Mouse (Mus musculus) lung, embryonic 16.5 days (tissue): ENCODE measurements around the gene Rpusd1. TPM values are rescaled to one million over a fixed set of nuclear protein-coding genes. Genes with fewer than 3 reads are reported as not detected.

ENCODE experiments used
- ATAC-seq: fragments of 200-750 bp; cut with Nextera tagmentation; 2 replicates; pipeline ENCODE4 v1.8.0; 2017; ENCODE audit warnings: low read depth, mild to moderate bottlenecking, moderate library complexity
- H3K27ac ChIP-seq: fragments of 300-500 bp; sonication (generic); 2 replicates; pipeline ENCODE4 v1.5.1; 2014; ENCODE audit warnings: mild to moderate bottlenecking, control low read depth, low read length
- H3K27me3 ChIP-seq: fragments of 300-500 bp; sonication (generic); 2 replicates; pipeline ENCODE4 v1.6.1; 2014; ENCODE audit warnings: low read depth, low read length, mixed read lengths; ENCODE audit not compliant: control insufficient read depth, insufficient read depth
- H3K36me3 ChIP-seq: fragments of 300-500 bp; sonication (generic); 2 replicates; pipeline ENCODE4 v1.6.1; 2014; ENCODE audit warnings: low read length; ENCODE audit not compliant: control insufficient read depth, insufficient read depth
- H3K4me1 ChIP-seq: fragments of 300-500 bp; sonication (generic); replicated peaks from 2 replicates; pipeline ENCODE4 v1.6.1; 2014; ENCODE audit warnings: low read length, mixed read lengths; ENCODE audit not compliant: control insufficient read depth, insufficient read depth
- H3K4me2 ChIP-seq: fragments of 300-500 bp; sonication (generic); 2 replicates; pipeline ENCODE4 v1.6.1; 2014; ENCODE audit warnings: low read depth, low read length, control low read depth
- H3K4me3 ChIP-seq: fragments of 300-500 bp; sonication (generic); 2 replicates; pipeline ENCODE4 v1.5.1; 2014; ENCODE audit warnings: mild to moderate bottlenecking, low read length, control low read depth
- H3K9ac ChIP-seq: fragments of 300-500 bp; sonication (generic); 2 replicates; pipeline ENCODE4 v1.6.1; 2014; ENCODE audit warnings: low read length, control low read depth
- H3K9me3 ChIP-seq: fragments of 300-500 bp; sonication (generic); 2 replicates; pipeline ENCODE4 v1.6.1; 2016; ENCODE audit warnings: low read length; ENCODE audit not compliant: control insufficient read depth
- WGBS: fragments of 180-500 bp; shearing (Covaris S2); extraction: QIAGEN DNeasy Blood & Tissue Kit; methylation state at CpG from one replicate; pipeline ENCODE4 v1.1.7; 2014; 5-methylcytosine and 5-hydroxymethylcytosine counted together
- microRNA-seq: library from miRNA; unstranded; fragments of <30 nt; microRNA quantifications from one replicate; pipeline ENCODE4, GENCODE M21; 2016
- polyA plus RNA-seq: library from polyadenylated mRNA; unstranded; fragments of >200 nt; fragmentation: Nextera tagmentation; extraction: Ambion mirVana; gene quantifications from 2 replicates; pipeline ENCODE4 v1.2.1, GENCODE M21; 2015

Rpusd1 gene
- polyA plus RNA-seq, 1 experiment from 2014 or later = 25.0 TPM

DNA sequence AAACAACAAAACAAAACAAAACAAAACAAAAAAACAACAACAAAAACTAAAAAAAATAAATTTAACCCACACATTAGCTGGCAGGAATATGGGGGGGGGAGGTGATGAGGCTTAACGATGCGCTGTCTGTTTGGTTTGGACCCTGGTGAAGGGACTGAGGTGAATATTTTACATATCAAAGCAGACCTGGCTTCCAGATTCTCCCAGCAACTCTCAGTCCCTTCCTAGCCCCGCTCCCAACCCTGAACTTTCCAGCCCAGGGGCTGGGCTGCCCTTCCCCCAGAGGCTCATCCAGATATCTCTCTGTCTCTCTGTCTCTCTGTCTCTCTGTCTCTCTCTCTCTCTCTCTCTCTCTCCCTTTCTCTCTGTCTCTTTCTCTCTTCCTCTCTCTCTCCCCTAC is 35.1 kb downstream of the Rpusd1 start:
- Histone ChIP-seq H3K4me2 (no peak overlapping the region), H3K9ac (no peak overlapping the region), H3K9me3 (no peaks in the 10 kb centered on the region), H3K27me3 (no peaks in the 10 kb centered on the region), H3K36me3 (no peaks in the 10 kb centered on the region), H3K27ac (no peak overlapping the region), H3K4me3 (no peak overlapping the region), H3K4me1 (no peaks in the 10 kb centered on the region)
- WGBS = 51% methylated on average over 3 of the region's 3 CpGs
- no peak for ATAC-seq

DNA sequence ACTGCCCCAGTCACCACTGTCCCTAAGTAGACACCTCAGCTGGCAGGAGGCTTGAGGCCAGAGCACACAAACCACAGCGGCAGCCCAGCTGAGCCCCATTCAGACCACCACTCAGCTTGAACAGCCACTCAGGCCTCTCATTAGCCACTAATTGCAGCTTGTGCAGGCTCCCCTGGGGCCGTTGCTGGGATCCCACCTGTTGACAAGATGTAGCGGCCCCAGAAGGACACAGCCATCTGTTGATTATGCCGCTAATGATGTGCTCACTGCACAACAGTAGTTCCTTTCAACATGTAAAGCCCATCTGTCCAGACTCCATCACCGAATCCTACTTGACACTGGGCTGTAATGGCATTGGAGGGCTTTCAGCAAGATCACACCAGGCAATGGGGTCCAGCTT is 38.4 kb downstream of the Rpusd1 start:
- H3K4me3 ChIP-seq = no peak overlapping the region
- H3K9me3 ChIP-seq = no peaks in the 10 kb centered on the region
- no peak overlapping the region for H3K27ac ChIP-seq
- H3K9ac ChIP-seq = no peak overlapping the region
- no peak overlapping the region for H3K4me2 ChIP-seq
- H3K27me3 ChIP-seq = no peaks in the 10 kb centered on the region
- H3K36me3 ChIP-seq = no peaks in the 10 kb centered on the region
- 62% methylated on average over 5 of the region's 5 CpGs for WGBS
- no peaks in the 10 kb centered on the region for H3K4me1 ChIP-seq
- no peak for ATAC-seq

DNA sequence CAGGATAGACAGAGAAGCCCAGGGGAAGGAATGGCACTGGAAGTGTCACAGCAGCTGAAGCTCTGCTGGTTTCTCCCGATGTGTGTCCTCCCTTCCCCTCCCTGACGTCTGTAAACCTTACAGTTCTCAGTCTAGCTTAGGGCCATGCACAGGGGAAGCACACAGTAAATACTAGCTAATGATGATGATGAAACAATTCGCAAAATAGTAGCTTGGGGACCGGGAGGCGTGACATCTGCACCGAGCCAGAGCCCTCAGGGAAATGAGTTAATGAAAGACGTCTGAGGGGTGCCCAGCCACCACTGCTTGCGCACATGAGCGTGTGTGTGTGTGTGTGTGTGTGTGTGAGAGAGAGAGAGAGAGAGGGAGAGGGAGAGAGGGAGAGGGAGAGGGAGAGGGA is 41.9 kb downstream of the Rpusd1 start:
- no peak overlapping the region for H3K9ac ChIP-seq
- no peaks in the 10 kb centered on the region for H3K27me3 ChIP-seq
- peaks cover 3% of the 10 kb centered on the region for H3K4me1 ChIP-seq
- H3K27ac ChIP-seq = no peak overlapping the region
- WGBS = 54% methylated on average over 9 of the region's 9 CpGs
- H3K4me3 ChIP-seq = no peak overlapping the region
- H3K36me3 ChIP-seq = no peaks in the 10 kb centered on the region
- ATAC-seq = no peak
- no peak overlapping the region for H3K4me2 ChIP-seq
- H3K9me3 ChIP-seq = no peaks in the 10 kb centered on the region

DNA sequence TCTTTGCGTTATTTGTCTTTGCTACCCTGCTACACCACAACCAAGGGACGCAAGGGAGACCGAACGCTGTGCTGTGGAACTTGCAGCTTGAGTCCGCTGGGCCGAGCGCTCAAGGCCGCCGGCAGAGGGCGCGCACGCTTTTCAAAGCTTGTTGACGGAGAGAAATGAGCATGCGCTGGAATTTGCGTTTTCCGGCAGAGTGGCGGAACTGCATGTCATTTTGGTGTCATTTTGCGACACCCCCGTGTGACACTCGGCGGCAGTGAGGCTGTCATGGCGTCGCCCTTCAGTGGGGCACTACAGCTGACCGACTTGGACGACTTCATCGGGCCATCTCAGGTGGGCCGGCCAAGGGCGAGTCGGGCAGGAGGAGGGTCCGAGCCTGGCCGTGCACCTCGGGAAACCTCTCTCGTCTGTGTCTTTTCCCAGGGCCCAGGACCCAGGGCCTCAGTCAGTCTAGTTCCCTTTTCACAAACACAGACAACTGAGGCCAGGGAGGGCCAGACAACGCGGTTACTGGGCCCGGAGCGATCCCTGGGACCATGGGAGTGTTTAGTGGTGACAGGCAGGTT is 46.2 kb downstream of the Rpusd1 start, which contains the start of gene Narfl:
Gene Narfl (plus strand): TSS at position 228 of the 572 bp plus-strand sequence.
- Histone ChIP-seq H3K9ac (peak within 1 kb of the TSS; percentile 84), H3K27me3 (no peaks in the 10 kb centered on the region), H3K4me3 (peak within 1 kb of the TSS; percentile 64), H3K27ac (no peak within 1 kb of the TSS), H3K4me1 (peaks cover 7% of the 10 kb centered on the region), H3K9me3 (no peaks in the 10 kb centered on the region), H3K36me3 (0 out of 2 replicates have a peak, but pooled peaks cover 2% of the 10 kb centered on the region), H3K4me2 (peak within 1 kb of the TSS; percentile 88)
- under 1% methylated on average over 37 of the region's 37 CpGs for WGBS
- peak; percentile 92 for ATAC-seq

DNA sequence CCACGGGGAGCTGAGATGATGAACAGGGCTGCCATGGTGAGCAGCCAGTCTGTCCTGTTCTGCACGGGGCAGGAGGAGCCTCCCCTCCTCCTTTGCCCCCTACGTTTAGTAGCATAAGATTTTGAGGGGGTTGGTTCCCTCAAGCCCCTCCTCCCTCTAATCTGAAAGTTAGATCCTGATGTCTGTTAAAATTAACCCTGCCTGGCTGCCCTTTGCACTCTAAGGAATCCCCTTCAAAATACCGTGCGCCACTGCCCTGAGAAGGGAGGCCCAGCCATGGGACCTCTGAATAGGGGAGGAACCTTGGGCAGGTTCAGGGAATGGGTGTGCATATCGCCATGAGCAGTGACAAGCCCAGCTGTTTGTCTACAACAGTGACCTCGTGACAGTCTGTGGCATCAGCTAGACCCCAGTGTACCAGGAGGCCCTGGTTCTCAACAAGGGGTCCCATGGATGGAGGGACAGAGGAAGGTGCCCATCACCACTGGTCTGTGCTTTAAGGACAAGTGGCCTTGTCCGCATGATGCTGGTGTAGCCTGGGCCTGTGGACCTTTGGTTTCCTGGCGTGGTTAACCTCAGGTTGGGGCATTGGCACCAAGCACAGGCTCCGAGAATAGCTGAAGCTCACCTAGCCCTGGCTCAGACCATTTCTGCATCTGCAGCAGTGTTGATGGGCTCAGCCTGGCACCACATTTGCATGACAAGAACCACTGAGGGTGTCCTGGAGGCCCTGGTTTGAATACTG is 48.0 kb downstream of the Rpusd1 start:
- Histone ChIP-seq H3K9ac (no peak overlapping the region), H3K4me2 (no peak overlapping the region), H3K27ac (no peak overlapping the region), H3K27me3 (no peaks in the 10 kb centered on the region), H3K36me3 (peaks cover 10% of the 10 kb centered on the region), H3K4me1 (peaks cover 7% of the 10 kb centered on the region), H3K4me3 (no peak overlapping the region), H3K9me3 (no peaks in the 10 kb centered on the region)
- WGBS = 71% methylated on average over 10 of the region's 10 CpGs
- no peak for ATAC-seq

DNA sequence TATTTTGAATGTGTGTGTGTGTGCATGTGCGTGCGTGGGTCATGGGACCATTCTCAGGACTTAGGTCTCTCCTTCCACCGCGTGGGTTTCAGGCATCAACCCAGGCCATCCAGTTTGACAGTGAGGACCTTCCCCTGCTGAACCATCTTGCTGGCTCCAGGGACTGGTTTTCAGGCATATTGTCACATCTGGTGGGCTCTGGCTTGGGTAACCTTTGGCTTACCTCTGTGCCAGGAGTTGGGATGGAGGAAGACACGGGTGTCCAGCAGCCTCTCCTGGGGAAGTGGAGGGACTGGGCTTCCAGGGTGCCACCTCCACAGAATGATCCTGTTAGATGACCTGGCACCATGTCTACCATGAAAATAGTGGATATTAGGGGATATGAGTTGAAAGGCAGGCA is 50.5 kb downstream of the Rpusd1 start:
- Histone ChIP-seq H3K4me3 (no peak overlapping the region), H3K27ac (no peak overlapping the region), H3K36me3 (peaks cover 25% of the 10 kb centered on the region), H3K27me3 (no peaks in the 10 kb centered on the region), H3K4me1 (peaks cover 7% of the 10 kb centered on the region), H3K9ac (no peak overlapping the region), H3K9me3 (no peaks in the 10 kb centered on the region), H3K4me2 (no peak overlapping the region)
- no peak for ATAC-seq
- 88% methylated on average over 5 of the region's 5 CpGs for WGBS

Small RNA genes within 50 kb of the gene (microRNA-seq; reads per million reads assigned to microRNA genes)
- gene Gm25083 = not detected
- not detected for gene Mir6966

Other genes starting within 250 kb of the Rpusd1 start
- 0.11 and 0.21 TPM in 2 replicates for gene Sstr5, start 230.4 kb upstream of the Rpusd1 start, polyA plus RNA-seq
- gene Sox8, start 157.0 kb upstream of the Rpusd1 start, polyA plus RNA-seq = 0.50 and 0.52 TPM in 2 replicates
- 26.9 TPM in 2 replicates for gene Lmf1, start 148.6 kb upstream of the Rpusd1 start, polyA plus RNA-seq
- gene Gng13, start 10.5 kb upstream of the Rpusd1 start, polyA plus RNA-seq = 2.5 and 2.8 TPM in 2 replicates
- gene Chtf18, start 251 bp upstream of the Rpusd1 start, polyA plus RNA-seq = 32.2 and 37.0 TPM in 2 replicates
- 1.4 TPM in 2 replicates for gene Mslnl, start 8.4 kb downstream of the Rpusd1 start, polyA plus RNA-seq
- gene Msln, start 26.7 kb downstream of the Rpusd1 start, polyA plus RNA-seq = 42.8 and 68.0 TPM in 2 replicates
- 27.8 and 30.9 TPM in 2 replicates for gene Narfl, start 46.1 kb downstream of the Rpusd1 start, polyA plus RNA-seq
- gene Haghl, start 58.0 kb downstream of the Rpusd1 start, polyA plus RNA-seq = 57.5 and 57.7 TPM in 2 replicates
- 2.1 and 4.5 TPM in 2 replicates for gene Ccdc78, start 58.9 kb downstream of the Rpusd1 start, polyA plus RNA-seq
- gene Fam173a, start 65.2 kb downstream of the Rpusd1 start, polyA plus RNA-seq = 115 and 125 TPM in 2 replicates
- not detected in 2 replicates for gene AC134908.4, start 68.0 kb downstream of the Rpusd1 start, polyA plus RNA-seq
- 43.3 and 44.2 TPM in 2 replicates for gene Metrn, start 69.5 kb downstream of the Rpusd1 start, polyA plus RNA-seq
- gene Fbxl16, start 81.4 kb downstream of the Rpusd1 start, polyA plus RNA-seq = 1.1 and 1.2 TPM in 2 replicates
- 28.5 and 28.9 TPM in 2 replicates for gene Wdr24, start 96.0 kb downstream of the Rpusd1 start, polyA plus RNA-seq
- 55.4 and 57.2 TPM in 2 replicates for gene Jmjd8, start 101.2 kb downstream of the Rpusd1 start, polyA plus RNA-seq
- gene Stub1, start 105.7 kb downstream of the Rpusd1 start, polyA plus RNA-seq = 314 and 316 TPM in 2 replicates
- 0.68 and 1.5 TPM in 2 replicates for gene Rhbdl1, start 109.6 kb downstream of the Rpusd1 start, polyA plus RNA-seq
- gene Gm20683, start 114.1 kb downstream of the Rpusd1 start, polyA plus RNA-seq = 1.9 and 2.3 TPM in 2 replicates
- gene Rhot2, start 117.2 kb downstream of the Rpusd1 start, polyA plus RNA-seq = 18.3 and 18.6 TPM in 2 replicates
- gene Wdr90, start 133.8 kb downstream of the Rpusd1 start, polyA plus RNA-seq = 32.6 and 33.4 TPM in 2 replicates
- 20.6 and 21.6 TPM in 2 replicates for gene Mcrip2, start 141.1 kb downstream of the Rpusd1 start, polyA plus RNA-seq
- gene Mettl26, start 147.4 kb downstream of the Rpusd1 start, polyA plus RNA-seq = 54.2 and 58.4 TPM in 2 replicates
- gene Wfikkn1, start 153.2 kb downstream of the Rpusd1 start, polyA plus RNA-seq = 0.43 and 0.50 TPM in 2 replicates
- 23.4 and 26.5 TPM in 2 replicates for gene Rab40c, start 192.1 kb downstream of the Rpusd1 start, polyA plus RNA-seq
- gene Pigq, start 217.3 kb downstream of the Rpusd1 start, polyA plus RNA-seq = 62.0 and 64.2 TPM in 2 replicates
- gene Nhlrc4, start 217.3 kb downstream of the Rpusd1 start, polyA plus RNA-seq = 0.41 and 1.1 TPM in 2 replicates
- 0.08 and 0.16 TPM in 2 replicates for gene A930017K11Rik, start 224.9 kb downstream of the Rpusd1 start, polyA plus RNA-seq